Mouse (Mus musculus) megakaryocyte-erythroid progenitor cell, adult 5 weeks (primary cell): ENCODE results near the gene Spc25. TPM values are rescaled to one million over a fixed set of nuclear protein-coding genes. Genes with fewer than 3 reads are reported as not detected.

Source experiments
- polyA plus RNA-seq: library from polyadenylated mRNA; stranded (reverse); fragments of >175 nt; gene quantifications from 2 replicates; pipeline ENCODE4 v1.2.3, GENCODE M21; 2012

The Spc25 gene
- polyA plus RNA-seq = 9.6 and 13.5 TPM in 2 replicates

DNA sequence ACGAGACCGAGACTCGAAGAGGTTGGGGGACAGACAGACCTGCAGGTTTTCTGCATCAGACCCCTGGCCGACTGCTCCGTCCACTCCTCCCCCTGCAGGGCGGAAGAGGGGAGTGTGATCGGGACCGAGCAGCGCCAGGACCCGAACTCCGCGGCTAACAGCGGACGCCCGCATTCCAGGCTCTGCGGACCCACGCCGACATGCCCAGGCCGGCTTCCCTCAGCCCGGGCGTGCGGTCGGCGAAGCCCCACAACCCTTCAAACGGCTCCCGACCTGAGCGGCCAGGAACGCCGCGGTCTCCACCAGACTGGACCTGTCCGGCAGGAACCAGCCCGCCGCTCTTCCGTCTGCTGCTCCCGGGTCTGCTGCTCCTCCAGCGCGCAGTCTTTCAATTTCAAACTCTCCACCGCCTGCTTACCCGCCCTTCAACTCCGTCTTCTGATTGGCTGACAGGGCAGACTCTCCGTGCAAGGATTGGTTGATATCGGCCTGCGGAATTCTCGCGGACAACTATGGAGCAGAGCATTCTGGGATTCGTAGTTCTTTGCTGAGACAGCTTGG lies at the start of gene Spc25:
Spc25 (minus strand) TSS at position 404 of the 561 bp plus-strand sequence.

DNA sequence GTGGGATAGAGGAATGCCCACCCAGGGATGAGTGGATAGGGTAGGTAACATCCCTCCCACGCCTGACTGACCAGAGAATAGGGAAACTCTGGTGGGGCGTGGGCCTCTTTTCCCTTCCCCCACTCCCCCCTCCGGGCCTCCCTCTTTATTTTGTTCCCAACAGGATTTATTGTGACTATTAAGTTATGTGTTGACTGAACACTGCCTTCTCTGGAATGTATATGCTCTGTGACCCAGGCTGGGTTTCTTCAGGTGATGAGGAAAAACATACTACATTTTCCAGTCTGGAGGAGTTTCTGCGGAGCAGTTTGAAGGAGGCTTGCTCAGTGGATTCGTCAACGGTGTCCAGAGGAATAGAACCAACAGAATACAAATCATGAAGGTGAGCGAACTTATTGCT lies 4.8 kb upstream of the Spc25 start, which contains the start of gene G6pc2:
G6pc2 (plus strand) TSS at position 301 of the 400 bp plus-strand sequence.

Other genes with a start within 250 kb of the Spc25 start
- gene Nostrin, start 70.4 kb downstream of the Spc25 start, polyA plus RNA-seq = 0.10 and 0.45 TPM in 2 replicates
- not detected in 2 replicates for gene G6pc2, start 4.9 kb upstream of the Spc25 start, polyA plus RNA-seq
- gene Abcb11, start 136.4 kb upstream of the Spc25 start, polyA plus RNA-seq = not detected in 2 replicates
- 0.02 and 0.09 TPM in 2 replicates for gene Dhrs9, start 174.3 kb upstream of the Spc25 start, polyA plus RNA-seq